Comparison of ENCODE assay signal across 8 mouse cellular contexts in genomic region chr7:87246580-87246934, GRCm38 (mm10). TPM values are rescaled to one million over a fixed set of nuclear protein-coding genes. Genes with fewer than 3 reads are reported as not detected.
A peak's percentile ranks its signal among the peaks of the same experiment; 100 is the strongest.
DNase-seq lines count a peak whose midpoint lies in the region; ATAC-seq and TF ChIP-seq lines count a peak whose summit lies in the region.

No protein-coding gene starts in this region.

- no peaks in the 10 kb centered on the region for H3K36me3 ChIP-seq in ES-Bruce4 (ENCODE audit: control insufficient read depth, insufficient read depth, low read length, poor library complexity, severe bottlenecking)
- H3K36me3 ChIP-seq in forebrain, embryonic 16.5 days (ENCODE audit: control insufficient read depth, insufficient read depth): no peaks in the 10 kb centered on the region
- no peaks in the 10 kb centered on the region for H3K36me3 ChIP-seq in hindbrain, embryonic 11.5 days (ENCODE audit: control insufficient read depth, insufficient read depth, low read length)
- H3K36me3 ChIP-seq in limb, embryonic 14.5 days (ENCODE audit: control insufficient read depth, insufficient read depth, low read length): no peaks in the 10 kb centered on the region
- H3K36me3 ChIP-seq in midbrain, embryonic 16.5 days (ENCODE audit: control insufficient read depth, insufficient read depth, low read length): no peaks in the 10 kb centered on the region

- no peak for TF ChIP-seq CTCF in ES-Bruce4 (IDR thresholded peaks at IDR 0.05; ENCODE audit: low read depth, low read length)

- H3K4me1 ChIP-seq in ES-Bruce4 (ENCODE audit: control insufficient read depth, insufficient read depth, low read length): no peaks in the 10 kb centered on the region
- 0 out of 2 replicates have a peak, but pooled peaks cover 2% of the 10 kb centered on the region for H3K4me1 ChIP-seq in forebrain, embryonic 16.5 days (replicated peaks; ENCODE audit: control insufficient read depth, insufficient read depth, low read length)
- H3K4me1 ChIP-seq in hindbrain, embryonic 11.5 days (replicated peaks; ENCODE audit: control insufficient read depth, insufficient read depth, low read length): no peaks in the 10 kb centered on the region
- peaks cover 6% of the 10 kb centered on the region; the same call in 1 of the 2 replicates for H3K4me1 ChIP-seq in limb, embryonic 14.5 days (ENCODE audit: control insufficient read depth, insufficient read depth, low read length)
- H3K4me1 ChIP-seq in midbrain, embryonic 16.5 days (ENCODE audit: control insufficient read depth, insufficient read depth, low read length): peaks cover 6% of the 10 kb centered on the region

- H3K4me2 ChIP-seq in forebrain, embryonic 16.5 days (ENCODE audit: low read length): peak overlapping the region; percentile 86
- peak overlapping the region; percentile 62 for H3K4me2 ChIP-seq in hindbrain, embryonic 11.5 days (replicated peaks; ENCODE audit: low read depth, low read length)
- H3K4me2 ChIP-seq in limb, embryonic 14.5 days (replicated peaks; ENCODE audit: low read depth, low read length, severe bottlenecking): peak overlapping the region; percentile 63
- H3K4me2 ChIP-seq in midbrain, embryonic 16.5 days (ENCODE audit: low read length): peak overlapping the region; percentile 83

- peak overlapping the region; percentile 79 for H3K9ac ChIP-seq in ES-Bruce4 (ENCODE audit: low read depth, poor library complexity, severe bottlenecking)
- H3K9ac ChIP-seq in forebrain, embryonic 16.5 days (replicated peaks; ENCODE audit: low read depth, low read length): peak overlapping the region; percentile 89
- H3K9ac ChIP-seq in hindbrain, embryonic 11.5 days (ENCODE audit: low read depth, low read length): peak overlapping the region; percentile 87
- H3K9ac ChIP-seq in limb, embryonic 14.5 days (ENCODE audit: low read depth, low read length, severe bottlenecking): peak overlapping the region; percentile 84
- H3K9ac ChIP-seq in midbrain, embryonic 16.5 days (ENCODE audit: low read depth, low read length): peak overlapping the region; percentile 80

- peak; percentile 31 for DNase-seq in adipocyte (ENCODE audit: low spot score)
- peak; percentile 72 for DNase-seq in hindbrain, embryonic 11.5 days (ENCODE audit: low spot score)
- DNase-seq in limb, embryonic 14.5 days (ENCODE audit: low spot score): peak; percentile 48
- DNase-seq in cerebellum, postnatal 36 days: no peak

- peak; percentile 95 for ATAC-seq in forebrain, embryonic 16.5 days
- peak; percentile 95 for ATAC-seq in hindbrain, embryonic 11.5 days (ENCODE audit: low FRiP score)
- peak; percentile 93 for ATAC-seq in limb, embryonic 14.5 days (ENCODE audit: low FRiP score, low read depth)
- peak; percentile 96 for ATAC-seq in midbrain, embryonic 16.5 days
- no peak for ATAC-seq in monocyte, adult 5-6 weeks (replicated peaks; ENCODE audit: insufficient number of reproducible peaks, low FRiP score, low TSS enrichment, poor library complexity, severe bottlenecking)

- TF ChIP-seq POLR2A in ES-Bruce4 (IDR thresholded peaks at IDR 0.05; ENCODE audit: insufficient read depth, low read length): no peak
- 0 out of 2 replicates have a peak, but pooled peaks have one; percentile 22 for TF ChIP-seq POLR2A in limb, embryonic 14.5 days (IDR thresholded peaks at IDR 0.05; ENCODE audit: borderline replicate concordance, extremely low read depth, insufficient read depth, insufficient read length)

- no peak for TF ChIP-seq EP300 in ES-Bruce4 (IDR thresholded peaks at IDR 0.05; ENCODE audit: insufficient read depth, low read depth, low read length)

- H3K27ac ChIP-seq in ES-Bruce4 (ENCODE audit: insufficient read depth, low read length): no peak overlapping the region
- H3K27ac ChIP-seq in forebrain, embryonic 16.5 days (ENCODE audit: low read length): no peak overlapping the region
- H3K27ac ChIP-seq in hindbrain, embryonic 11.5 days (ENCODE audit: low read depth, low read length): 0 out of 2 replicates have a peak overlapping the region, but pooled peaks have one; percentile 54
- peak overlapping the region; percentile 85 for H3K27ac ChIP-seq in limb, embryonic 14.5 days (replicated peaks; ENCODE audit: low read depth, low read length)
- peak overlapping the region; percentile 58 for H3K27ac ChIP-seq in midbrain, embryonic 16.5 days (ENCODE audit: low read length)

- WGBS in forebrain, embryonic 16.5 days: under 1% methylated on average over 25 of the region's 30 CpGs
- 0% methylated on average over 28 of the region's 30 CpGs for WGBS in hindbrain, embryonic 11.5 days
- 2% methylated on average over 18 of the region's 30 CpGs for WGBS in limb, embryonic 14.5 days
- WGBS in midbrain, embryonic 16.5 days: under 1% methylated on average over 30 of the region's 30 CpGs

- H3K27me3 ChIP-seq in ES-Bruce4 (ENCODE audit: control insufficient read depth, insufficient read depth, low read length, poor library complexity, severe bottlenecking): no peaks in the 10 kb centered on the region
- no peaks in the 10 kb centered on the region for H3K27me3 ChIP-seq in forebrain, embryonic 16.5 days (replicated peaks; ENCODE audit: control insufficient read depth, insufficient read depth, low read length)
- no peaks in the 10 kb centered on the region for H3K27me3 ChIP-seq in hindbrain, embryonic 11.5 days (ENCODE audit: control insufficient read depth, insufficient read depth, low read length)
- no peaks in the 10 kb centered on the region for H3K27me3 ChIP-seq in limb, embryonic 14.5 days (ENCODE audit: control insufficient read depth, insufficient read depth, low read length)
- no peaks in the 10 kb centered on the region for H3K27me3 ChIP-seq in midbrain, embryonic 16.5 days (ENCODE audit: control insufficient read depth, insufficient read depth, low read depth, low read length)

- H3K4me3 ChIP-seq in ES-Bruce4 (ENCODE audit: low read depth, low read length): peak overlapping the region; percentile 77
- peak overlapping the region; percentile 76 for H3K4me3 ChIP-seq in forebrain, embryonic 16.5 days (replicated peaks; ENCODE audit: low read length)
- H3K4me3 ChIP-seq in hindbrain, embryonic 11.5 days (ENCODE audit: low read depth, low read length): peak overlapping the region; percentile 64
- H3K4me3 ChIP-seq in limb, embryonic 14.5 days (replicated peaks; ENCODE audit: low read length): peak overlapping the region; percentile 74
- H3K4me3 ChIP-seq in midbrain, embryonic 16.5 days (ENCODE audit: low read depth, low read length): peak overlapping the region; percentile 82

- no peaks in the 10 kb centered on the region for H3K9me3 ChIP-seq in ES-Bruce4 (replicated peaks; ENCODE audit: control insufficient read depth, insufficient read depth, low read length, poor library complexity, severe bottlenecking)
- H3K9me3 ChIP-seq in forebrain, embryonic 16.5 days (ENCODE audit: control insufficient read depth, low read length): no peaks in the 10 kb centered on the region
- H3K9me3 ChIP-seq in hindbrain, embryonic 11.5 days (ENCODE audit: control insufficient read depth, low read length): no peaks in the 10 kb centered on the region
- no peaks in the 10 kb centered on the region for H3K9me3 ChIP-seq in limb, embryonic 14.5 days (ENCODE audit: control insufficient read depth, low read length)
- H3K9me3 ChIP-seq in midbrain, embryonic 16.5 days (replicated peaks; ENCODE audit: control insufficient read depth, low read length, poor library complexity, severe bottlenecking): no peaks in the 10 kb centered on the region

RNA-seq across cellular contexts. Expression of gene Nox4, which starts 0.7 kb away (rescaled TPM):
- 8.2 and 8.5 TPM in 2 replicates for polyA plus RNA-seq in ES-Bruce4 (2011; ENCODE audit: insufficient read depth, insufficient read length, low read depth, missing spikeins)
- 1.4 and 1.8 TPM in 2 replicates for polyA plus RNA-seq in forebrain, embryonic 16.5 days (2015; fragmentation: Nextera tagmentation; extraction: Ambion mirVana)
- 3.0 and 4.1 TPM in 2 replicates for polyA plus RNA-seq in hindbrain, embryonic 11.5 days (2014; fragmentation: Nextera tagmentation; extraction: Ambion mirVana)
- polyA plus RNA-seq in limb, embryonic 14.5 days (2012; rRNA removed): 4.1 and 4.9 TPM in 2 replicates
- polyA plus RNA-seq in limb, embryonic 14.5 days (2014; fragmentation: Nextera tagmentation; extraction: Ambion mirVana): 5.7 and 6.2 TPM in 2 replicates
- polyA plus RNA-seq in midbrain, embryonic 16.5 days (2015; fragmentation: Nextera tagmentation; extraction: Ambion mirVana): 1.7 and 2.2 TPM in 2 replicates
- not detected in 3 replicates for total RNA-seq in monocyte, adult 5-6 weeks (2017)

Comparison
In these comparisons a context has a peak if more than half of its experiments do, and no peak if none do; other contexts are left out.
1. H3K27ac ChIP-seq: peak in hindbrain, embryonic 11.5 days (single experiment), limb, embryonic 14.5 days (single experiment) and midbrain, embryonic 16.5 days (single experiment); none in ES-Bruce4 (single experiment) and forebrain, embryonic 16.5 days (single experiment).
2. DNase-seq: peak in adipocyte (single experiment), hindbrain, embryonic 11.5 days (single experiment) and limb, embryonic 14.5 days (single experiment); none in cerebellum, postnatal 36 days (0 of 2).
3. Peak in every context shown above with its lines, with median percentiles within 50 percentile points of each other: H3K4me3 ChIP-seq, H3K9ac ChIP-seq and H3K4me2 ChIP-seq.